Mouse (Mus musculus): ENCODE measurements around the gene 3110082I17Rik. TPM values are rescaled to one million over a fixed set of nuclear protein-coding genes. Genes with fewer than 3 reads are reported as not detected.

The 3110082I17Rik gene
- polyA plus RNA-seq, 1 experiment from 2014 or later = 51.6 TPM

GRCm38 (mm10) chr5:139429818-139430341 lies 30.4 kb downstream of the 3110082I17Rik start:
- WGBS = 52% methylated on average over 12 of the region's 12 CpGs
- H3K27ac ChIP-seq = no peak overlapping the region
- no peaks in the 10 kb centered on the region for H3K9me3 ChIP-seq (replicated peaks)
- peaks cover 38% of the 10 kb centered on the region for H3K4me1 ChIP-seq
- peaks cover 10% of the 10 kb centered on the region; the same call in 1 of the 2 replicates for H3K36me3 ChIP-seq
- H3K27me3 ChIP-seq (ENCODE audit: low read depth, poor library complexity, severe bottlenecking) = no peaks in the 10 kb centered on the region
- no peak overlapping the region for H3K4me3 ChIP-seq
- no peak for DNase-seq (ENCODE audit: low spot score)

GRCm38 (mm10) chr5:139427989-139428388 lies 32.3 kb downstream of the 3110082I17Rik start:
- H3K27ac ChIP-seq = no peak overlapping the region
- peaks cover 40% of the 10 kb centered on the region for H3K4me1 ChIP-seq
- 92% methylated on average over 9 of the region's 9 CpGs for WGBS
- peaks cover 10% of the 10 kb centered on the region; the same call in 1 of the 2 replicates for H3K36me3 ChIP-seq
- DNase-seq (ENCODE audit: low spot score) = no peak
- no peaks in the 10 kb centered on the region for H3K9me3 ChIP-seq (replicated peaks)
- no peaks in the 10 kb centered on the region for H3K27me3 ChIP-seq (ENCODE audit: low read depth, poor library complexity, severe bottlenecking)
- H3K4me3 ChIP-seq = no peak overlapping the region

GRCm38 (mm10) chr5:139427001-139427400 lies 33.3 kb downstream of the 3110082I17Rik start:
- Histone ChIP-seq H3K4me3 (no peak overlapping the region), H3K27me3 (ENCODE audit: low read depth, poor library complexity, severe bottlenecking) (no peaks in the 10 kb centered on the region), H3K9me3 (replicated peaks) (no peaks in the 10 kb centered on the region), H3K27ac (no peak overlapping the region), H3K36me3 (peaks cover 10% of the 10 kb centered on the region; the same call in 1 of the 2 replicates), H3K4me1 (peaks cover 38% of the 10 kb centered on the region)
- no peak for DNase-seq (ENCODE audit: low spot score)
- WGBS = 88% methylated on average over 9 of the region's 9 CpGs

GRCm38 (mm10) chr5:139425198-139425597 lies 35.1 kb downstream of the 3110082I17Rik start:
- H3K27me3 ChIP-seq (ENCODE audit: low read depth, poor library complexity, severe bottlenecking) = no peaks in the 10 kb centered on the region
- H3K9me3 ChIP-seq (replicated peaks) = no peaks in the 10 kb centered on the region
- no peak overlapping the region; the same call in 1 of the 2 replicates for H3K27ac ChIP-seq
- H3K36me3 ChIP-seq = peaks cover 10% of the 10 kb centered on the region; the same call in 1 of the 2 replicates
- H3K4me3 ChIP-seq = no peak overlapping the region
- WGBS = 85% methylated on average over 9 of the region's 9 CpGs
- no peak for DNase-seq (ENCODE audit: low spot score)
- H3K4me1 ChIP-seq = peaks cover 29% of the 10 kb centered on the region

- peak within 1 kb of the TSS; percentile 71 for H3K27ac ChIP-seq
Measured at GRCm38 (mm10) chr5:139423026-139423865, 37.1 kb downstream of the 3110082I17Rik start, which contains the start of gene Gper1. Gene Gper1, plus strand, starts transcription at chr5:139423151.

GRCm38 (mm10) chr5:139418633-139419032 lies 41.7 kb downstream of the 3110082I17Rik start:
- no peaks in the 10 kb centered on the region for H3K27me3 ChIP-seq (ENCODE audit: low read depth, poor library complexity, severe bottlenecking)
- 16% methylated on average over 3 of the region's 3 CpGs for WGBS
- no peak for DNase-seq (ENCODE audit: low spot score)
- peaks cover 21% of the 10 kb centered on the region for H3K36me3 ChIP-seq
- peak overlapping the region; percentile 44; the same call in 1 of the 2 replicates for H3K27ac ChIP-seq
- peaks cover 27% of the 10 kb centered on the region for H3K4me1 ChIP-seq
- no peaks in the 10 kb centered on the region for H3K9me3 ChIP-seq (replicated peaks)
- no peak overlapping the region for H3K4me3 ChIP-seq

More at GRCm38 (mm10) chr5:139423026-139423865, 37.1 kb downstream of the 3110082I17Rik start, which contains the start of gene Gper1:
- Histone ChIP-seq H3K4me1 (peaks cover 30% of the 10 kb centered on the region), H3K27me3 (ENCODE audit: low read depth, poor library complexity, severe bottlenecking) (no peaks in the 10 kb centered on the region), H3K9me3 (replicated peaks) (no peaks in the 10 kb centered on the region), H3K36me3 (peaks cover 10% of the 10 kb centered on the region; the same call in 1 of the 2 replicates), H3K4me3 (no peak within 1 kb of the TSS; the same call in 1 of the 2 replicates)
- WGBS = 65% methylated on average over 21 of the region's 21 CpGs
- DNase-seq (ENCODE audit: low spot score) = no peak

- H3K27ac ChIP-seq = peak overlapping the region; percentile 44; the same call in 1 of the 2 replicates
- peaks cover 22% of the 10 kb centered on the region for H3K4me1 ChIP-seq
- peaks cover 21% of the 10 kb centered on the region for H3K36me3 ChIP-seq
- H3K27me3 ChIP-seq (ENCODE audit: low read depth, poor library complexity, severe bottlenecking) = no peaks in the 10 kb centered on the region
- 77% methylated on average over 2 of the region's 2 CpGs for WGBS
- no peaks in the 10 kb centered on the region for H3K9me3 ChIP-seq (replicated peaks)
- DNase-seq (ENCODE audit: low spot score) = no peak
- H3K4me3 ChIP-seq = no peak overlapping the region
Measured at GRCm38 (mm10) chr5:139418110-139418509, 42.2 kb downstream of the 3110082I17Rik start.

GRCm38 (mm10) chr5:139417480-139417879 lies 42.8 kb downstream of the 3110082I17Rik start:
- peaks cover 21% of the 10 kb centered on the region for H3K36me3 ChIP-seq
- no peaks in the 10 kb centered on the region for H3K27me3 ChIP-seq (ENCODE audit: low read depth, poor library complexity, severe bottlenecking)
- WGBS = 77% methylated on average over 2 of the region's 3 CpGs
- H3K4me3 ChIP-seq = no peak overlapping the region
- no peak overlapping the region for H3K27ac ChIP-seq
- no peaks in the 10 kb centered on the region for H3K9me3 ChIP-seq (replicated peaks)
- DNase-seq (ENCODE audit: low spot score) = no peak
- H3K4me1 ChIP-seq = peaks cover 18% of the 10 kb centered on the region

GRCm38 (mm10) chr5:139416942-139417341 lies 43.4 kb downstream of the 3110082I17Rik start:
- Histone ChIP-seq H3K9me3 (replicated peaks) (no peaks in the 10 kb centered on the region), H3K36me3 (peaks cover 21% of the 10 kb centered on the region), H3K4me3 (no peak overlapping the region), H3K27me3 (ENCODE audit: low read depth, poor library complexity, severe bottlenecking) (no peaks in the 10 kb centered on the region), H3K4me1 (peaks cover 18% of the 10 kb centered on the region), H3K27ac (no peak overlapping the region)
- WGBS = 93% methylated on average over 4 of the region's 4 CpGs
- no peak for DNase-seq (ENCODE audit: low spot score)

- H3K4me1 ChIP-seq = peaks cover 18% of the 10 kb centered on the region
Measured at GRCm38 (mm10) chr5:139415001-139415400, 45.3 kb downstream of the 3110082I17Rik start.

GRCm38 (mm10) chr5:139413545-139413944 lies 46.8 kb downstream of the 3110082I17Rik start:
- Histone ChIP-seq H3K4me1 (peaks cover 10% of the 10 kb centered on the region), H3K4me3 (no peak overlapping the region), H3K27me3 (ENCODE audit: low read depth, poor library complexity, severe bottlenecking) (no peaks in the 10 kb centered on the region), H3K27ac (no peak overlapping the region), H3K9me3 (replicated peaks) (no peaks in the 10 kb centered on the region), H3K36me3 (peaks cover 23% of the 10 kb centered on the region)
- no peak for DNase-seq (ENCODE audit: low spot score)
- 84% methylated on average over 4 of the region's 4 CpGs for WGBS

More at GRCm38 (mm10) chr5:139415001-139415400, 45.3 kb downstream of the 3110082I17Rik start:
- Histone ChIP-seq H3K27ac (0 out of 2 replicates have a peak overlapping the region, but pooled peaks have one; percentile 2), H3K4me3 (no peak overlapping the region), H3K27me3 (ENCODE audit: low read depth, poor library complexity, severe bottlenecking) (no peaks in the 10 kb centered on the region), H3K9me3 (replicated peaks) (no peaks in the 10 kb centered on the region), H3K36me3 (peaks cover 21% of the 10 kb centered on the region)
- no peak for DNase-seq (ENCODE audit: low spot score)
- whole genome bisulfite sequencing = 94% methylated on average over 5 of the region's 5 CpGs

GRCm38 (mm10) chr5:139411665-139412314 lies 48.5 kb downstream of the 3110082I17Rik start:
- 84% methylated on average over 15 of the region's 15 CpGs for WGBS

More at GRCm38 (mm10) chr5:139411665-139412314, 48.5 kb downstream of the 3110082I17Rik start:
- no peak overlapping the region for H3K27ac ChIP-seq
- DNase-seq (ENCODE audit: low spot score) = no peak
- H3K4me3 ChIP-seq = no peak overlapping the region
- H3K9me3 ChIP-seq (replicated peaks) = no peaks in the 10 kb centered on the region
- H3K27me3 ChIP-seq (ENCODE audit: low read depth, poor library complexity, severe bottlenecking) = no peaks in the 10 kb centered on the region
- peaks cover 20% of the 10 kb centered on the region for H3K4me1 ChIP-seq
- peaks cover 19% of the 10 kb centered on the region for H3K36me3 ChIP-seq
